Mouse (Mus musculus) ES-Bruce4 (cell line): ENCODE measurements around the gene Taco1.

ENCODE experiments used
- CTCF ChIP-seq: IDR thresholded peaks from one replicate; pipeline ENCODE4 v1.8.1; 2011; ENCODE audit warnings: low read depth, low read length
- EP300 ChIP-seq: IDR thresholded peaks from 2 replicates; pipeline ENCODE4 v1.6.1; 2011; ENCODE audit warnings: low read depth, low read length; ENCODE audit not compliant: insufficient read depth
- POLR2A ChIP-seq: IDR thresholded peaks from one replicate; pipeline ENCODE4 v1.8.1; 2011; ENCODE audit warnings: low read length; ENCODE audit not compliant: insufficient read depth

- TF ChIP-seq POLR2A (no peak), CTCF (no peak), EP300 (no peak)
These were observed 11.3 kb upstream of the Taco1 start for GRCm38 (mm10) chr11:106054600-106054999.
